Mouse (Mus musculus): ENCODE measurements around the gene Dydc2.

DNA sequence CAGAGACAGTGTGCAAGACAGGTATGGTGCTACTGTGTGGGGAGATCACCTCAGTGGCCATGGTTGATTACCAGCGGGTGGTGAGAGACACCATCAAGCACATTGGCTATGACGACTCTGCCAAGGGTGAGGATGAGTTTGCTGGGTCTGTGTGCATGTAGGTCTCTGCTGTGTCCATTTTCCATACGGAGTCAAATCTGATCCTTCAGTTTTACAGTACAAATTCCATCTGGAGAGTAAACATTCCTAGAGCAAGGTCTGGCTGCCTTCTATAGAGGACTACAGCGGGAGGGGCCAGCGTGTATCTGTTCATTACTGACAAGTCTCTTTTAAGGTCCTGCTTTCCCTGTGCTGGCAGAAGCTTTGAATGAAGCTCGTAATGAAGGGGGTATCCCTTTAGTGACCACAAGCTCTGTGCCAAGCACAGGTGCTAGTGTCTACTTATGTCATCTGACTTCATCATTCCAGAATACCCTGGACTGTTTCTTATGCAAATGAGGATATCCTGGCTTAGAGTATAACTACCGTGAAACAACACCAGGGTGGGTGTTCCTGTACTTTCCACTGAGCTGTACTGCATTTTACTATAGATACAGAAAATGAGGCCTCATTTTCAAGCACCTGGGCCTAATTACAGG lies 42.1 kb upstream of the Dydc2 start:
- TF ChIP-seq CTCF (IDR thresholded peaks at IDR 0.05; ENCODE audit: low read depth, low read length) (no peak), POLR2A (IDR thresholded peaks at IDR 0.05; ENCODE audit: borderline replicate concordance, low read depth, low read length) (no peak)
